Mouse (Mus musculus) heart, postnatal 36 days (tissue): ENCODE results near the gene Nlk. TPM values are rescaled to one million over a fixed set of nuclear protein-coding genes. Genes with fewer than 3 reads are reported as not detected.

Experiments used
- DNase-seq, 2 experiments: peaks; one replicate each; pipeline ENCODE4 v3.0.0; 2021 to 2022
- intact Hi-C: fragments of 180-260 bp; cut with DNase I; formaldehyde crosslinking; loops from one replicate; pipeline ENCODE4 v1.15.1; 2025
- total RNA-seq, 2 experiments: library from RNA; stranded (reverse); gene quantifications; 2 replicates each; pipeline ENCODE4 v1.2.3; 2021

Nlk gene
- total RNA-seq, 2 experiments from 2014 or later, result 11.4 to 11.9 TPM

DNA sequence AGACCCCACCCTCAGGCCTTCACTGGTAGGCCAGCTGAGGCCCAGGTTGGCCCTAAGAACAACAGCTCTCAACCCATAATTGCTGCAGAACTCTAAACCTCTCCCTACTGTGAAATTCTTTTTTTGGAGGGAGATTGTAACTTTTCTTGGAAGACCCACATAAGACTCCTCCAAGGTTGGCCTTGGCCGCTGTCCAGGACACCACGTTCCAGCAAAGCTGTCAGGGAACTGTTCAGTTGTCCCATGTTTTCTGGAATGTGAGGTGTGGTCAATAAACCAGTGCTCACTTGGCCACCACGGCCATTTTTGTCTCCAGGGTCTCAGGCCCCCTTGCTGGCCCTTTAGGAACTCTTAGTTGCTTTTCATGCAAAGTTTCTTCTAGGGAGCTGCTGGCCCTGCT, 175.3 kb downstream of the Nlk start:
- intact Hi-C loops, result no loop called here
- no peak for DNase-seq

DNA sequence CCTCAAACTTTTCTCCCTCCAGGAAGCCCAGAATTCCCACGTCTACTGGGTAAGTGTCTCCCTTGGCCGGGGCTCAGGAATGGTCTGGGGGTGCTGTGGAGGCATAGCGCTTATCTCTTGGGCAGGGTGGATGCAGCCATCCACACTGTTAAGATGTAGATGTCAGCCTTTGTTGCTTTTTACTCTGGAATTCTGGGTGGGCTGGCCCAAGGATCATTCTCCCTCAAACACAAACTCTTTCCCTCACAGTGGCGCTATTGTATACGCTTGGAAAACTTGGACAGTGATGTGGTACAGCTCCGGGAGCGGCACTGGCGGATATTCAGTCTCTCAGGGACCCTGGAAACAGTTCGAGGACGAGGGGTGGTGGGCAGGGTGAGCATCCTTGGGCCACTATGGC, 178.2 kb downstream of the Nlk start:
- intact Hi-C loops, result no loop called here
- DNase-seq, result no peak

Other genes with a start within 250 kb of the Nlk start
- gene Slc46a1, start 231.7 kb downstream of the Nlk start, total RNA-seq, result 1 to 10 TPM; 1.6 to 1.8 TPM
- gene Sarm1, start 199.6 kb downstream of the Nlk start, total RNA-seq, result under 1 TPM; 0.46 to 0.50 TPM
- 10 to 100 TPM; 20.9 to 22.9 TPM for gene Vtn, start 198.3 kb downstream of the Nlk start, total RNA-seq
- not detected for gene Sebox, start 193.9 kb downstream of the Nlk start, total RNA-seq
- 10 to 100 TPM in 1 of 2 experiments, 1 to 10 TPM in 1; 9.4 to 10.3 TPM for gene Tmem199, start 185.2 kb downstream of the Nlk start, total RNA-seq
- gene Poldip2, start 185.2 kb downstream of the Nlk start, total RNA-seq, result 100 to 1,000 TPM; 151 to 156 TPM
- 10 to 100 TPM; 38.4 to 42.1 TPM for gene Tnfaip1, start 161.0 kb downstream of the Nlk start, total RNA-seq
- 10 to 100 TPM; 39.1 to 42.9 TPM for gene Ift20, start 161.0 kb downstream of the Nlk start, total RNA-seq
- 1 to 10 TPM; 4.8 to 5.1 TPM for gene Tmem97, start 146.6 kb downstream of the Nlk start, total RNA-seq
- gene Ccnq, start 54.4 kb upstream of the Nlk start, total RNA-seq, result 10 to 100 TPM; 13.9 to 15.7 TPM
- 10 to 100 TPM; 34.7 to 36.5 TPM for gene Lyrm9, start 129.2 kb upstream of the Nlk start, total RNA-seq
- 1 to 10 TPM; 5.6 to 5.8 TPM for gene Nos2, start 223.4 kb upstream of the Nlk start, total RNA-seq